Mouse (Mus musculus): ENCODE results near the gene Cd36. TPM values are rescaled to one million over a fixed set of nuclear protein-coding genes. Genes with fewer than 3 reads are reported as not detected.
"Not testable (repeated sequence)": the region's sequence is repeated elsewhere in the genome, so short reads cannot be mapped to it uniquely, and the experiment has no call there.

Gene Cd36
- total RNA-seq (2017), result 18.3 and 21.4 TPM in 2 replicates

- no peak for ATAC-seq (ENCODE audit: extremely low read depth, insufficient number of reproducible peaks, low FRiP score, poor library complexity, severe bottlenecking)
Observed at GRCm38 (mm10) chr5:17888598-17888997, at the start of gene Cd36. Cd36 (minus strand) TSS chr5:17888801.

GRCm38 (mm10) chr5:17934501-17934900 is 45.9 kb upstream of the Cd36 start:
- no peak for ATAC-seq (ENCODE audit: extremely low read depth, insufficient number of reproducible peaks, low FRiP score, poor library complexity, severe bottlenecking)

DNA sequence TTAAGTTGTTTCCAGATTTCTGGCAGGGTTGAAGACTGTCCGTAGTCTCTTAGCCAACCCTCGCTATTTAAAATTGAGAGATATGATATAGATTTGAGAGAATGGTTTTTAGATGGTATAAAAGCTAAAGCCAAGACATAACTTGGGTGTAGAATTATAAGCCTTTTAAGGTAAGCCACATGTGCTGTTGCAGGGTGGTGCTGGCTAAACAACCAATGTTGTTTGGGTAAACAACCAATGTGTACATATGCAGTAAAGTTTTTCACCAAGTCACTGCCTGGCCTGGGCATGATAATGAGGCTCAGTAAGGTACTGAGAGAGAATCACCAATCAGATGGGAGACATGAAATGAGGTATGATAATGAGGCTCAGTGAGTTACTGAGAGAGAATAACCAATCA is 43.0 kb upstream of the Cd36 start:
- ATAC-seq (ENCODE audit: extremely low read depth, insufficient number of reproducible peaks, low FRiP score, poor library complexity, severe bottlenecking), result not testable (repeated sequence)

- no peak for ATAC-seq (ENCODE audit: extremely low read depth, insufficient number of reproducible peaks, low FRiP score, poor library complexity, severe bottlenecking)
Observed at GRCm38 (mm10) chr5:17929006-17929567, 40.5 kb upstream of the Cd36 start.

DNA sequence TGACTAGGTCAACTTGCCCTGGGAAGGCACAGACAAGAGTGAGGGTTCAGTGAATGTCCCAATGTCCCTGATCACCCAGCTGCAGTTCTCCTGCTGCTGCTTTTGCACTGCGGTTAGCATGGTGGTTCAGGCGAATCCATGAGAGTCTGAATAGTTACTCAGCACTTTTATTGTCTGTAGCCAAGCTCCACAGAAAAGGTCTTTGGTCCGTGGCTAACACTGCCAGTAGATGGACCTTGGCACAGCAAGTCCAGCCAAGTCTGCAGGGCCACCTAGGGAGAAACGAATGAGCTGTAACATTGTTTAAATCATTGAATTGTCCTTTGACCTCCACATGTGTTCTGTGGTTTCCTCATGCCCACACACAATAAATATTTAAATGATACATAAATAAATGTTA is 39.9 kb upstream of the Cd36 start:
- ATAC-seq (ENCODE audit: extremely low read depth, insufficient number of reproducible peaks, low FRiP score, poor library complexity, severe bottlenecking), result no peak

GRCm38 (mm10) chr5:17924085-17924518 is 35.5 kb upstream of the Cd36 start:
- no peak for ATAC-seq (ENCODE audit: extremely low read depth, insufficient number of reproducible peaks, low FRiP score, poor library complexity, severe bottlenecking)

- no peak for ATAC-seq (ENCODE audit: extremely low read depth, insufficient number of reproducible peaks, low FRiP score, poor library complexity, severe bottlenecking)
Observed at GRCm38 (mm10) chr5:17923648-17924047, 35.0 kb upstream of the Cd36 start.

DNA sequence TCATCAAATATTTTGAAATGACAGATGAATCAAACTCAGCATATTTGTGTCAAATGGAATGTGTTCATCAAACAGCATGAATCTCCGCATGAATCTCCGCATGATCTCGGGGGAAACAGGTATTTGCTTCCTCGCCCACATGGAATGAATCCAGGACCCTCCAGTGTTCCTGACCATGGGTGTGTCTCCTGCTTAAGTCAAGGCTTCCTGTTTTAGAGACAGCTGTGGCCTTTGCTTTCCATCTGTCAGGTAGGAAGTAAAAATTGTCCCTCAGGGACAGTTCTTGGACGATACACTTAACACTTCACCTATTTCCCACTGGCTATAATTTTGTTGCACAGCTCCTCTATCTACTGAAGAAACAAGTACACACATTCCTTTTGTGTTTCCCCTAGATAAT is 30.4 kb upstream of the Cd36 start:
- no peak for ATAC-seq (ENCODE audit: extremely low read depth, insufficient number of reproducible peaks, low FRiP score, poor library complexity, severe bottlenecking)

DNA sequence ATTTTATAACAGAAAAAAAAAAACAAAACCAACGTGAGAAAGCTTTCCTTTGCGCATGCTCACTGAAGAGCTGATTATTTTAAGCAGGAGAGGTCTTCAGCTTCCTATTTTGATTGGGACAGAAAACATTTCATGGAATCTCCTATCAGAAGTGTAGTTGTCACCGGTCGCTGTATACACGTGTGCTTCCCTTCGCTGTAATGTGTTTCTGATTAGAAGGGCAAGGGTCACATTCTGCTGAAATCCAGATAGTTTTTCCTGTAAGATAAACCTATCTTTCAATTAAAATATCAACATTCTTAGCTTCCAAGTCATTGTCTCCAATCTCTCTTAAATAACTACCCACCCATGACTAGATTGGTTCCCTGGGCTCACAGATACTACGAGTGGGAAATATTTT is 16.2 kb upstream of the Cd36 start:
- no peak for ATAC-seq (ENCODE audit: extremely low read depth, insufficient number of reproducible peaks, low FRiP score, poor library complexity, severe bottlenecking)

DNA sequence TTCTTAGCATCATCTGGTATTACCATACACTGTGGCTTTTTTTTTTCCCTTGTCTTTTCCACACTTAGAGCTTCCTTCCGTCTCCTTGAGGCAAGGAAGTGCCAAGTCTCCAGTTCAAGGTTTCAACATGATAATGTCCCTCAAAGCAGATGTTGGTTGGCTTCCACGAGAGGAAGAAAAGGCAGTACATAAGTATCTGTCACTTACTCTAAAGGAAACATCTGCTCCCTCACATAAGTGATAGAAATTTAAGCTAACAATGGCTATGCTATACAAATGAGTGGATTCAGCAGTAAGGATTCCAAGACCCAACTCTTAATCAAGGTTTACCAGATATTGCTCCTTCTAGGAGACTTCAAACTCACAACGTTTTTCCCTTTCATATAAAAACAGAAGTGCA is 10.3 kb upstream of the Cd36 start:
- ATAC-seq (ENCODE audit: extremely low read depth, insufficient number of reproducible peaks, low FRiP score, poor library complexity, severe bottlenecking), result no peak

- ATAC-seq (ENCODE audit: extremely low read depth, insufficient number of reproducible peaks, low FRiP score, poor library complexity, severe bottlenecking), result not testable (repeated sequence)
Observed at GRCm38 (mm10) chr5:17897641-17898040, 9.0 kb upstream of the Cd36 start.

DNA sequence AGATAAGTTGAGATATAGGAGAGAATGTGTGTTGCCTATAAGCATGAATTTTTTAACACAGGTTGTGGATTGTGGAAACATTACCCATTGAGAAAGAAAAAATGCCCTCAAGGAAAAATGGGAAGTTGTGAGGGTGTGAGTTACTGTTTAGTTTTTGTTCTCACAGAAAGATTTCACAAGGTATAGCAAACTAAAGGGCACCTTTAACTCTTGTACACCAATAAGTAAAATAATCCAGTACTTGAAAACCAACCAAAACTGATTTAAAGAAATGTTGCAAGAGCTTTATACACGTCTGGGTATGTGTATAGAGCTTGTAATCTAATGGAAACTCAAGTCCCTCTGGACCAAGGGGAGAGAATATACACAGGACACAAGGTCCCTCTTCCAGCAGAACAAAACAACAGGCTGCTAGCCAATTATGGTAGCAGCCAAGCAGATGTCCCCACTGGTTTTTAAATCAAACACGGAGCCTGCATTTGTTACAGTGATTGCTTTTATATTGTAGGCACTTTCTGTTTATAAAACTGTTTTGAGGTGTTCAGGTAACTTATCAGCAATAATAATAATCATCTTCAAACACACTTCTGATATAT is 5.1 kb upstream of the Cd36 start:
- ATAC-seq (ENCODE audit: extremely low read depth, insufficient number of reproducible peaks, low FRiP score, poor library complexity, severe bottlenecking), result no peak

- ATAC-seq (ENCODE audit: extremely low read depth, insufficient number of reproducible peaks, low FRiP score, poor library complexity, severe bottlenecking), result no peak
Observed at GRCm38 (mm10) chr5:17889291-17889690, 690 bp upstream of the Cd36 start.

GRCm38 (mm10) chr5:17886377-17886776 is 2.2 kb downstream of the Cd36 start:
- no peak for ATAC-seq (ENCODE audit: extremely low read depth, insufficient number of reproducible peaks, low FRiP score, poor library complexity, severe bottlenecking)

GRCm38 (mm10) chr5:17883357-17883875 is 5.2 kb downstream of the Cd36 start:
- ATAC-seq (ENCODE audit: extremely low read depth, insufficient number of reproducible peaks, low FRiP score, poor library complexity, severe bottlenecking), result no peak

DNA sequence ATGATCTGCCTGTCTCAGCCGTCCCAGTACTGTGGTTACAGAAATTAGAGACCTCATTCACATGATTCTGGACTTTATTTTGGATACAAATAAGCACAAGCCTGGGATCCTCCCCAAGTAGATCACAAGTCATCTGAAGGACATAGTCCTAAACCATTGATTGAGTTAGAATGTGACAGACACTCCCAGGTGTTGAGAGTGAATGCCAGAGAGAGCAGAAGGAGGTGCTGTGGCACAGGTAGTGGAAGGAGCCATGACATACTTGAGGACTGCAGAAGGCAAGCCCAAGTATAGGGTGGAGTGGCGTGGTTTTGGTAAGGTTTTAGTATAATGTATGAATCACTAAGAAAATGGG is 7.1 kb downstream of the Cd36 start:
- no peak for ATAC-seq (ENCODE audit: extremely low read depth, insufficient number of reproducible peaks, low FRiP score, poor library complexity, severe bottlenecking)

GRCm38 (mm10) chr5:17880799-17881541 is 7.6 kb downstream of the Cd36 start:
- ATAC-seq (ENCODE audit: extremely low read depth, insufficient number of reproducible peaks, low FRiP score, poor library complexity, severe bottlenecking), result no peak

DNA sequence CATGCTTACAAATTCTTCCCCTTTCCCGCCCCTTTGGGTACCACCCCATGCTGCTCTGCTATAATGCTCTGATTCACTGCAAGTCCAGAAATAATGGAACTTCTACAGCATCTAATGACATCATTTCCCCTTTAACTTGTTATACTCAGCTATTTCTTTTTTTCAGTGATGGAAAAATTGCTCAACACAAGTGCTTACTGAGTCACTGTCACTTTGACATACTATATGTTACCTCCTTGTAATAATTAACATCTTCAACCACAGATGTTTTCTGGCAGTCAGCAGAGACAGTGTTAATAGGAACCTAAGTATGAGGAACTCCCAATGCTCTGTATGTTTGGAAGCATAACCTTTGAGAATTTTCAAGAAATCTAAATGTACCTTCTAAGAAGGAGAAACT is 8.7 kb downstream of the Cd36 start:
- ATAC-seq (ENCODE audit: extremely low read depth, insufficient number of reproducible peaks, low FRiP score, poor library complexity, severe bottlenecking), result no peak

DNA sequence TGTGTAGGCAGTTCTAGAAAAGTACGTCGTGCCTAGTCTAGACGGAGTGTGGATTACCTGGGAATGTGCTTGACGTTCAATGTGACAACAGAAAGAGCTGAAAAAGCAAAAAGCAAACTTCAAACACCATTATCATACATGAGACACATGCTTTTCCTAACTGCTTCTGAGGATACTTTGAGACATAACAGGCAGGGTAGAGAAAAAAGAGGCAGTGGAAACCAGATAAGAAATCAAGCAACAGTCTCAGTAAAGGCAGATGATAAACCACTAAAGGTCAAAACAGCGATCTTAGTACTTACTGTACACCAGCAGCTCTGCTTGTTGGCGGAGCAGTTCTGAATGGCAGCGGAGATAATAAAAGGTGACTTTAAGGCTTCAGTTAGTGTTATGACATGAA is 11.6 kb downstream of the Cd36 start:
- ATAC-seq (ENCODE audit: extremely low read depth, insufficient number of reproducible peaks, low FRiP score, poor library complexity, severe bottlenecking), result no peak

DNA sequence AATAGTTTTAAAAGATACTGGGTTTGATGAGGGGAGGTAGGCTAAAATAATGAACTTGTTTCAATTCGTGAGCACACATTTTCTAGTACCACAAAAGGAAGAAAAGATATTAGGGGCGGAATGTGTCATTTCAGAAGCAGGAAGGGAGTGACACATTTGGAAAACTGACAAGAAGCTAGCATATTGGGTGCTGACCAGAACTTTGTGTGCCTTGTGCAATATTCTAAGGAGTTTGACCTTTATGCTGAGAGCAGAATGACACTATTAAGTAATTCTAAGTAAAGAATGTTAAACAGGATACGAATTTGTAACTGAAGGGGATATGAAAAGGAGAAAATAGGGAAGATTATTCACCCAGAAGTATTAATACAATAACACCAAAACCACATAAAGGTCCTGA is 12.0 kb downstream of the Cd36 start:
- no peak for ATAC-seq (ENCODE audit: extremely low read depth, insufficient number of reproducible peaks, low FRiP score, poor library complexity, severe bottlenecking)

Data from neutrophil, adult 5-6 weeks (primary cell).